Mouse (Mus musculus): ENCODE data around the gene Urb2.
"Not testable (repeated sequence)": the region's sequence is repeated elsewhere in the genome, so short reads cannot be mapped to it uniquely, and the experiment has no call there.

GRCm38 (mm10) chr8:124026265-124026664, 5.0 kb downstream of the Urb2 start:
- TF ChIP-seq GATA1 (IDR thresholded peaks at IDR 0.05; ENCODE audit: borderline replicate concordance, low read length); CTCF (IDR thresholded peaks at IDR 0.05; ENCODE audit: low read depth, low read length); TAL1 (conservative IDR thresholded peaks at IDR 0.05; ENCODE audit: low read depth, low read length); POLR2AphosphoS5 (IDR thresholded peaks at IDR 0.05; ENCODE audit: insufficient replicate concordance, low read depth, low read length); GATA2 (IDR thresholded peaks at IDR 0.05; ENCODE audit: borderline replicate concordance, low read depth, low read length): not testable (repeated sequence)

Measured in G1E (cell line).